Mouse (Mus musculus): ENCODE data around the gene Gm19668. TPM values are rescaled to one million over a fixed set of nuclear protein-coding genes. Genes with fewer than 3 reads are reported as not detected.

The Gm19668 gene
- total RNA-seq (2014; rRNA removed) (not detected in 2 replicates), polyA plus RNA-seq (2012; rRNA removed) (not detected in 2 replicates)

DNA sequence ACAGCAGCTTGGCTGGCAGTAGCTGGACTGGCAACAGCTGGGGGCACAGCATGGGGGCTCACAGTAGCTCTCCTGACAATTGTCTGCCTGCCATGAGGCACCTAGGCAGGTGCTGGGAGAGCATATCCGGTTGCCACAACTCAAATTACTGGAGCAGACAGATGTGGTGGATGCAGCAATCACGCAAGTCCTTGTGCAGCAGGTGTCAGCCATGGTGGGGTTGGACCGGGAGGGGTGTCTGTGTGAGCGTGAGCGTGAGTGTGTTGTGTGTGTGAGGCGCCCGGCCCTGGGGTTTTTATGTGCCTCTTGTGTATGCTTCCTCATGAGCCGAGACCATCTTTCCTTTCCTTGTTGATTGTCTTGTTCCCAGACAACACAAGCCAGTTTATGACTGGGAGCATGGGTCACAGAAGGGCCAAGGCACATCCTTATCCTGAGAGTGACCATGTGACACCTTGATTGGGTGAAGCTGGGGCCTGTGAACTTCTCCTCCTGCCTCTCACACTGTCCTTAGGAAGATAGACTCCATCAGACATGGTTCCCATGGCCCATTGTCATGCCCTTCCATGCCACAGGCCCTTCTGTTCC lies at the start of gene Gm19668:
TSS of gene Gm19668 (minus strand) at position 213 of the 588 bp plus-strand sequence.
- H3K27me3 ChIP-seq (ENCODE audit: control insufficient read depth, insufficient read depth, low read length) = no peaks in the 10 kb centered on the region
- H3K4me3 ChIP-seq (ENCODE audit: insufficient read depth, low read depth, low read length) = no peak within 1 kb of the TSS
- WGBS = 80% methylated on average over 8 of the region's 8 CpGs
- no peak within 1 kb of the TSS for H3K27ac ChIP-seq (replicated peaks; ENCODE audit: insufficient read depth, low read depth, low read length)
- no peak within 1 kb of the TSS for H3K9ac ChIP-seq (ENCODE audit: low read depth, low read length)
- H3K36me3 ChIP-seq (ENCODE audit: control insufficient read depth, insufficient read depth, low read length) = no peaks in the 10 kb centered on the region
- no peaks in the 10 kb centered on the region for H3K4me1 ChIP-seq (ENCODE audit: control insufficient read depth, insufficient read depth, low read length)
- no peak for DNase-seq (ENCODE audit: extremely low read depth, low read depth, low spot score)
- H3K79me2 ChIP-seq (ENCODE audit: control insufficient read depth, insufficient read depth, low read length) = no peaks in the 10 kb centered on the region
- TF ChIP-seq CTCF (IDR thresholded peaks at IDR 0.05; ENCODE audit: low read depth, low read length) = no peak
- no peak for TF ChIP-seq POLR2A (IDR thresholded peaks at IDR 0.05; ENCODE audit: extremely low read depth, insufficient read depth, low read length)

DNA sequence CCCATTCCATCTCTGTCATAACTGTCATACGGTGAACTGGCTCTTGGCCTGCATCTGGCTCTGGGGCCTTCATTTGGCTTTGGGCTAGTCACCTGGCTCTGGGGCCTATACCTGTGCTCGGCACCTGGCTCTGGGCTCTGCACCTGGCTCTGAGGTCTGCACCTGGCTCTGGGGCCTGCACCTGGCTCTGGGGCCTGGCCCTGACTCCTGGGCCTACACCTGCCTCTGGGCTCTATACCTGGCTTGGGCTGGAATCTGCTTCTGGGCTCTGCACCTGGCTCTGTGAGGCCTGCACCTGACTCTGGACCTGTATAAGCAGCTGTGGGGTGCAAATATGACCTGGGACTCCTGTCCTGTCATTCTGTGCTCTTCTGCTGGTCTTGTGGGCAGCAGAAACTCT lies 48.6 kb upstream of the Gm19668 start:
- 93% methylated on average over 2 of the region's 2 CpGs for WGBS
- Histone ChIP-seq H3K36me3 (ENCODE audit: control insufficient read depth, insufficient read depth, low read length) (no peaks in the 10 kb centered on the region), H3K4me3 (ENCODE audit: insufficient read depth, low read depth, low read length) (no peak overlapping the region)

DNA sequence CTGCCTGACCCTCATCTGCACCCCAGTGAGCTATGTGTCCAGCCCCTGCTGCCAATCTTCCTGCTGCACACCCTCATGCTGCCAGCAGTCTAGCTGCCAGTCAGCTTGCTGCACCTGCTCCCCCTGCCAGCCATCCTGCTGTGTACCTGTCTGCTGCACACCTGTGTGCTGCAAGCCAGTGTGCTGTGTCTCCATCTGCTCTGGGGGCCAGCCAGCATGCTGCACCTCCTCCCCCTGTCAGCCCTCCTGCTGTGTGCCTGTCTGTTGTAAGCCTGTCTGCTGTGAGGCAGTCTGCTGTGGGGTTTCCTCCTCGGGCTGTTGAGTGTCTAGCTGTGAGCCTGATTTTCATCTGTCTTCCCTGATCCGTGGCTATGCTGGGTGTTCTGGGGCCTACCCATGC lies 48.0 kb upstream of the Gm19668 start:
- no peaks in the 10 kb centered on the region for H3K79me2 ChIP-seq (ENCODE audit: control insufficient read depth, insufficient read depth, low read length)
- H3K27ac ChIP-seq (replicated peaks; ENCODE audit: insufficient read depth, low read depth, low read length) = no peak overlapping the region
- 39% methylated on average over 2 of the region's 2 CpGs for WGBS
- no peaks in the 10 kb centered on the region for H3K27me3 ChIP-seq (ENCODE audit: control insufficient read depth, insufficient read depth, low read length)
- DNase-seq (ENCODE audit: extremely low read depth, low read depth, low spot score) = no peak
- H3K36me3 ChIP-seq (ENCODE audit: control insufficient read depth, insufficient read depth, low read length) = no peaks in the 10 kb centered on the region
- H3K4me1 ChIP-seq (ENCODE audit: control insufficient read depth, insufficient read depth, low read length) = no peaks in the 10 kb centered on the region
- no peak for TF ChIP-seq CTCF (IDR thresholded peaks at IDR 0.05; ENCODE audit: low read depth, low read length)
- no peak for TF ChIP-seq POLR2A (IDR thresholded peaks at IDR 0.05; ENCODE audit: extremely low read depth, insufficient read depth, low read length)
- H3K4me3 ChIP-seq (ENCODE audit: insufficient read depth, low read depth, low read length) = no peak overlapping the region
- no peak overlapping the region for H3K9ac ChIP-seq (ENCODE audit: low read depth, low read length)

More for the DNA sequence above, 48.6 kb upstream of the Gm19668 start:
- Histone ChIP-seq H3K27ac (replicated peaks; ENCODE audit: insufficient read depth, low read depth, low read length) (no peak overlapping the region), H3K9ac (ENCODE audit: low read depth, low read length) (no peak overlapping the region), H3K27me3 (ENCODE audit: control insufficient read depth, insufficient read depth, low read length) (no peaks in the 10 kb centered on the region), H3K4me1 (ENCODE audit: control insufficient read depth, insufficient read depth, low read length) (no peaks in the 10 kb centered on the region), H3K79me2 (ENCODE audit: control insufficient read depth, insufficient read depth, low read length) (no peaks in the 10 kb centered on the region)
- TF ChIP-seq CTCF (IDR thresholded peaks at IDR 0.05; ENCODE audit: low read depth, low read length) = no peak
- TF ChIP-seq POLR2A (IDR thresholded peaks at IDR 0.05; ENCODE audit: extremely low read depth, insufficient read depth, low read length) = no peak
- DNase-seq (ENCODE audit: extremely low read depth, low read depth, low spot score) = no peak

DNA sequence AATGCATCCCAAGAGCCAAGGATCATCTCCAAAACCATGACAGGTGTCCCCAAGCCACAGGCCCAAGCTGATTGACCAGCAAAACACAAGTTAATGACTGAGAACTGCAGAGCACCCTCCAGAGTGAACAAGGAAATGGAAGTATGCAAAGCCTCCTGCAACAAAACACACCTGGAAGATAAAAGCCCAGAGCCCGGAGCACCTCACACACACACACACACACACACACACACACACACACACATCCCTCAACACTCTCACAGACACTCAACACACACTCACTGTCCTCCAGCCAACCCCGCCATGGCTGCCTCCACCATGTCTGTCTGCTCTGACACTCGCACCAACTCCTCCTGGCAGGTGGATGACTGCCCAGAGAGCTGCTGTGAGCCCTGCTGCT lies 47.6 kb upstream of the Gm19668 start, which contains the start of gene Gm36176:
TSS of gene Gm36176 (plus strand) at position 301 of the 400 bp plus-strand sequence.
- no peaks in the 10 kb centered on the region for H3K36me3 ChIP-seq (ENCODE audit: control insufficient read depth, insufficient read depth, low read length)
- H3K79me2 ChIP-seq (ENCODE audit: control insufficient read depth, insufficient read depth, low read length) = no peaks in the 10 kb centered on the region
- 66% methylated on average over 3 of the region's 3 CpGs for WGBS
- no peak within 1 kb of the TSS for H3K9ac ChIP-seq (ENCODE audit: low read depth, low read length)
- no peaks in the 10 kb centered on the region for H3K27me3 ChIP-seq (ENCODE audit: control insufficient read depth, insufficient read depth, low read length)
- no peaks in the 10 kb centered on the region for H3K4me1 ChIP-seq (ENCODE audit: control insufficient read depth, insufficient read depth, low read length)
- no peak within 1 kb of the TSS for H3K27ac ChIP-seq (replicated peaks; ENCODE audit: insufficient read depth, low read depth, low read length)
- DNase-seq (ENCODE audit: extremely low read depth, low read depth, low spot score) = no peak
- no peak for TF ChIP-seq POLR2A (IDR thresholded peaks at IDR 0.05; ENCODE audit: extremely low read depth, insufficient read depth, low read length)
- no peak for TF ChIP-seq CTCF (IDR thresholded peaks at IDR 0.05; ENCODE audit: low read depth, low read length)
- H3K4me3 ChIP-seq (ENCODE audit: insufficient read depth, low read depth, low read length) = no peak within 1 kb of the TSS

DNA sequence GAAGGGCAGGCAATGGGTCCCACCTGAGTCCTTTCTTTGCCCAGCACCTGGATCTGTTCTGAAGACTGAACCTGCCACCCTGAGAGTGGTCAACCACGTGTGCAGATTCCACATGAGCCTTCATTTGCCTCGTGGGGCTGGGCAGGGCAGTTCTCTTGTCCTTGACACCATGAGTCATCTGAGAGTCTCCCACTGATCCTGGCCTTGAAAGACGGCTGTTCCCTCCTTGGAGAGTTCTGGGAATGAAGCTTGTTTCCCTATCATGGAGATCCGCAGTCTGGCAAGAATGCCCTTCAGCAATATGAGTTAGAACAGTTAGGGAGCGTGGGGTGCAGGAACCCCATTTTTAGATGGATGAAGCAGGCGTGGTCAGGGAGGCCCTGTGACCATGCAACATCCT lies 40.1 kb upstream of the Gm19668 start:
- no peak for TF ChIP-seq POLR2A (IDR thresholded peaks at IDR 0.05; ENCODE audit: extremely low read depth, insufficient read depth, low read length)
- no peak for TF ChIP-seq CTCF (IDR thresholded peaks at IDR 0.05; ENCODE audit: low read depth, low read length)
- WGBS = 80% methylated on average over 6 of the region's 6 CpGs

GRCm38 (mm10) chr10:77835647-77836046 lies 36.7 kb upstream of the Gm19668 start, which contains the start of gene Krtap10-10:
Krtap10-10 (plus strand) TSS chr10:77835947.
- TF ChIP-seq CTCF (IDR thresholded peaks at IDR 0.05; ENCODE audit: low read depth, low read length) (no peak), POLR2A (IDR thresholded peaks at IDR 0.05; ENCODE audit: extremely low read depth, insufficient read depth, low read length) (no peak)
- Histone ChIP-seq H3K79me2 (ENCODE audit: control insufficient read depth, insufficient read depth, low read length) (no peaks in the 10 kb centered on the region), H3K4me1 (ENCODE audit: control insufficient read depth, insufficient read depth, low read length) (no peaks in the 10 kb centered on the region), H3K27ac (replicated peaks; ENCODE audit: insufficient read depth, low read depth, low read length) (no peak within 1 kb of the TSS), H3K36me3 (ENCODE audit: control insufficient read depth, insufficient read depth, low read length) (no peaks in the 10 kb centered on the region), H3K9ac (ENCODE audit: low read depth, low read length) (no peak within 1 kb of the TSS), H3K4me3 (ENCODE audit: insufficient read depth, low read depth, low read length) (no peak within 1 kb of the TSS), H3K27me3 (ENCODE audit: control insufficient read depth, insufficient read depth, low read length) (no peaks in the 10 kb centered on the region)
- no peak for DNase-seq (ENCODE audit: extremely low read depth, low read depth, low spot score)
- WGBS = 60% methylated on average over 9 of the region's 9 CpGs

More for the DNA sequence above, 40.1 kb upstream of the Gm19668 start:
- H3K79me2 ChIP-seq (ENCODE audit: control insufficient read depth, insufficient read depth, low read length) = no peaks in the 10 kb centered on the region
- H3K36me3 ChIP-seq (ENCODE audit: control insufficient read depth, insufficient read depth, low read length) = no peaks in the 10 kb centered on the region
- no peak overlapping the region for H3K27ac ChIP-seq (replicated peaks; ENCODE audit: insufficient read depth, low read depth, low read length)
- no peak overlapping the region for H3K4me3 ChIP-seq (ENCODE audit: insufficient read depth, low read depth, low read length)
- no peak for DNase-seq (ENCODE audit: extremely low read depth, low read depth, low spot score)
- no peak overlapping the region for H3K9ac ChIP-seq (ENCODE audit: low read depth, low read length)
- no peaks in the 10 kb centered on the region for H3K27me3 ChIP-seq (ENCODE audit: control insufficient read depth, insufficient read depth, low read length)
- H3K4me1 ChIP-seq (ENCODE audit: control insufficient read depth, insufficient read depth, low read length) = no peaks in the 10 kb centered on the region

Data from liver, adult 2 months (tissue).